Mouse (Mus musculus): ENCODE results near the gene Trpm8.

Trpm8 gene

DNA sequence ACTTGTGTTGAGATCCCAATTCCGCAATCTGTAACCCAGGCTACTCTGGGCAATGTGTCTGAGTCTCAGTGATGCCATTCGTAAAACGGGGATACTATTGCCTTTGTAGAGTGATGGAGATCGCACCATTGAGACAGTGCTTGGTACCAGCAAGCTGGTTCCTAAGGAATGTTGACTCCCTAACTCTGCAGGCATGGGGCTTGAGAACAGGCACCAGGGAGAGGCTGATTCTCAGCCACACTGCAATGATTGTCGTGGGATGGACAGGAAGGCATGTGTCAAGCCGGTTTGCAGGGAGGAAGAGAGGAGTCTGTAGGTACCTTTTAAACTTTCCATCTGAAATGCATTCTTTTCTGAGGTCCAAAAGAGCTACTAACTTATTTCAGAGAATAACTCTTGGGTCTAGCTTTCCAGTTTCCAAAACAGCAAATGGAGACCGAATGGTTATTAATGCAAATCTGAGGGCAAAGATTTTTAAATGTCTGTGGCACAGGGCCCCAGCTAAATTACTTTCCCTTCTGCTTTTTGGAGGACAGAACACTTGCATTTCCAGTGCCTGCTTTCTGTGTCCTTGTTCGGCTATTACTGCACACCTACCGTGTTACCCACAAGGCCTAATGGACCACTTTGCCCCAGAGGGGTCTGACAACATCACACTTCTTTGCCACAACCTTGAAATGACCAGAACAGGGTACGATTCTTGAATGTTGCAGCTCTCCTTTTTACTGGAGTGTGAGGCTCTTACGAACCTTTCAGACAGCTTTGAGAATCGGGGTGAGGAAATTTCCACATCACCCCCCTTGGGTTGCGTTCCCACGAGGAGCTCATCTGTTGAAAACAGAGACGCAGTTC lies 6.1 kb downstream of the Trpm8 start:
- no peak for TF ChIP-seq GATA4 (IDR thresholded peaks at IDR 0.05; ENCODE audit: insufficient replicate concordance, low read length)

DNA sequence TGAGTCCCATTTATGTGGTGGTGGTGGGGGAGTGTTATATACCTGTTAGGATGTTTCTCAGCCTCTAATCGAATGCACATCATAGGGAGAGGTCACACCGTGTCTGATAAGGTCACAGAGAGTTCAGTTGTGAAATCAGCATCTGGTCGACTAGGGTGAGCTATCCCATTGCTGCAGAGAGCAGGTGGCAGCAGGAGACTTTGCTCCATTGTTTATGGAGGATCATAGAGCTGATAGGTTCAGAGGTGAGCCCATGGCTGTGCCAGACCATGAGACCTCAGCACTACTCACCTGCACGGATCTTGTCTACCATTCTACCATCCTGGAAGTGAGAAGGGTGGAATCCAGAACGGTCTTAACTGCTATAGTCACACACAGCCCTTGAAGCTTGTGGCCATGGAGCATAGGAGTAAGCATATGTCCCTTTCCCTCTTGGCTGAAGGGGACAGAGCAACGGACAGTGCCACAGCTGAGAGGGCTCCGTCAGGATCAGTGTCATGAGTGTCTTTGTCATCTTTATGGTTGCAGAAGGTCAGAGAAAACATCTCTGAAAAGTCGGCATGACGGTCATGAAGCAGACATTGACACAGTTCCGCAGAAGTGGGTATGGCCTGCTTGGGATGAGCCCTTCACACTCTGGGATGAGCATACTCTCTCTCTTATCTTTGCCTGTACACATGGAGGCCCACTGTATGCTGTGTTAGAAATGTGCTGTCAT lies 6.9 kb downstream of the Trpm8 start:
- peak; percentile 53; the same call in 1 of the 2 replicates for TF ChIP-seq GATA4 (IDR thresholded peaks at IDR 0.05; ENCODE audit: insufficient replicate concordance, low read length)

DNA sequence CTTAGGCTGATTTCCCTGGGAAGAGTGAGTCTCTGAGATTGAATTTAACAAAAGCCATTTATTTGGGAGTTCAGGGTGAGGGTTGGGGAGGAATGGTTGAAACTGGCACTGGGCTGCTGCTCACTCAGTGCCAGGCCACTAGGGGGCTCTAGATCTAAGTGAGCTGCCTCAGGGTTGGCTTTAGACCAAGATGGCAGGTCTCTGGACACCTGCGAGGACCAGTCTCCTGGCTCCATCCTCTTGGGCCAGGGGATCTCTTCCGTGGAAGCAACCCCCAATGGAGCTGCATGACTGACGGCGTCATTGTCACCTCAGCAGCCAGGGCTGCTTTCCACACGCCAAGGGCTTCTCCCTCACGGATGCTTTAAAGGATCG lies 7.5 kb downstream of the Trpm8 start:
- peak; percentile 13; the same call in 1 of the 2 replicates for TF ChIP-seq GATA4 (IDR thresholded peaks at IDR 0.05; ENCODE audit: insufficient replicate concordance, low read length)

DNA sequence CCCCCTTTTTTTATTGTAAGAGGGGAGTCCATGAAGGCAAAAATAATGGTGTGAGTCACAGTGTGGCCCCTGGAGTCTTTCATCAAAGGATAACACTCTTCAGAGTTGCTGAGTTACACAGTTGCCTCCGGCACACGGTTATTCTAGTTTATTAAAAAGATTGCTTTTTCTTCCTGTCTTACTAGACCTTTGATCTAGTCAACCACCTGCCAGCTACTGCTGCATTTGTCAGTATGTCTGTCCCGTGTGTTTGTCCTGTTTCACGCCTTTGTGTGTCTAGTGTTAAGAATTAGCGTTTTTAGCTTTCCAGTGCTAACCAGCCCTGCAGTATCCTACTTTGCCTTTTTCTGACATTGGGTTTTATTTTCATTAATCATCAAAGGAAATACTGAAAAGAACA lies 8.2 kb downstream of the Trpm8 start:
- TF ChIP-seq GATA4 (IDR thresholded peaks at IDR 0.05; ENCODE audit: insufficient replicate concordance, low read length), result no peak

DNA sequence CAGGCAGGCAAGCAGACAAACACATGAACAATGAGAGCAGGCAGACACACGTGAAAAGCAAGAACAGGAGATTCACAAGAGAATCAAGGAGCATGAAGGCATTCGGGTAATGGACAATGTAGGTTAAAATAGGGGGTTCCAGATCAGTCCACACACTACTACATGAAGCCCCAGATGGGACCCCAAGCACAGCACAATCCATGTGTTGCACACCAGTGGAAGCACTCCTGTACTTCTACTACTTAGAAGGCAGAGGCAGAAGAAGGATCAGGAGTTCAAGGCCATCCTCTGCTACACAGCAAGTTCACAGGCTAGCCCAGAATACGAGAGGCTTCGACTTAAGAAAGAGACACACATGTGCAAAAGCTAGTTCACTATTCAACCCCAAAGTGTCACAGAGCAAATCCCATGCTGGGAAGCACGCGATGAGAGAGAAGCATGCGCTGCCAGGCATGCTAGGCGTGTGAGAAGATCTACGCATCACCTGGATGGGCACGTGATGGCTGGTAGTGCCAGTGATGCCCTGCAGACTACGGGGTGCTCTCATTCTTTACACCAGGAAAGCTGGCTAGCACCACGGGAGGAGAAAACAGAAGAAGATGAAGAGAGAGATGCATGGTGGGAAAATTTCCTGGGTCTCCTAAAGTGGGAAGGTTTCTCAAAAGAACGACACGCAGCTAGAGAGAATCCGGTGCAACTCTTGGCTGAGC lies 8.8 kb downstream of the Trpm8 start:
- TF ChIP-seq GATA4 (IDR thresholded peaks at IDR 0.05; ENCODE audit: insufficient replicate concordance, low read length), result no peak

DNA sequence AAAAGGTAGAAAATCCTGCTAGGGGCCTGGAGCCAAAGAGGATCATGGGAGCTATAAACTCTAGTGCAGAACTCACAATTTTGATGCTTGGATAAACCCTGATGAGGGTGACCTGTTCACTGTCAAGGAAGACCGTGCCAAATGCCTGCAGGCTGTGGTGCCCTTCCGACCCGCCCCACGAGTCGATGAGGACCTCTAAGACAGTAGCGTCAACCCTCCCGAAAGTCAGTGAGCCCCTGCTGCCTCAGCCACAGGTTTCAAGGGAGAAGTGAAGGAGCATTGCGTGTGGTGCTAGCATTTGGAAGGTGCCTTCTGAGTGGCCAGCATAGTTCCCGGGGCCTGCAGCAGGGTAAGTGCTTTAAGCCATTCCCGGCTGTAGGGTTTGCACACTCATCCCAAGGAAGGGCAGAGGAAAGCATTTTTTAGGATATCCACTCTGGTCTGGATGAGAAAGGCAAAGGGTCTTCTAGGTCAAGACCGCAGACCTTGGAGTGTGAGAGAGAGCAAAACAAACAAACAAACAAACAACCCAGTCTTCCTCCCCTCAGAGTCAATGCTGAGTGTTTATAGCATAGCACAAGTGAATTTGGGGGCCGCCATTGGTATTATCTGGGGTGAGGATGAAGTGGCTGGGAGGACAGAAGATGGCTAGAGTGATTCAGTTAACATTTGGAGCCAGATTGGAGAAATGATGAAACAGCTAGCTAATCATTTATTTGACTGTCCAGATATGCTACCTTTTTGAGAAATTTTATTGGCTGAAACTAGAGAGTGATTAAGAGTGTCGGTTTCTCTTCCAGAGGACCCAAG lies 9.6 kb downstream of the Trpm8 start:
- TF ChIP-seq GATA4 (IDR thresholded peaks at IDR 0.05; ENCODE audit: insufficient replicate concordance, low read length), result peak; percentile 69; the same call in 1 of the 2 replicates

DNA sequence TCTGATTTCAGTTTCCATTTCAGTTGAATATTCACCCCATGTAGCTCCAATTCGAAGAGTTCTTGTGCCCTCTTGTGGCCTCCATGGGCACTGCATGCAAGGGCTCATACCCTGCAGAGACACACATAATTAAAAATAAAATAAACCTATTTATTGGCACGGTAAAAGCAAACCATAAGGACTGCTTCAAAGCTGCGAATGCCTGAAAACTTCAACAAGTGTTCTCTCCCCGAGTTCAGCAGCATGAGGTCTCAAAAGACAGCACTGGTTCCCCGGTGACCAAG lies 10.2 kb downstream of the Trpm8 start:
- no peak for TF ChIP-seq GATA4 (IDR thresholded peaks at IDR 0.05; ENCODE audit: insufficient replicate concordance, low read length)

DNA sequence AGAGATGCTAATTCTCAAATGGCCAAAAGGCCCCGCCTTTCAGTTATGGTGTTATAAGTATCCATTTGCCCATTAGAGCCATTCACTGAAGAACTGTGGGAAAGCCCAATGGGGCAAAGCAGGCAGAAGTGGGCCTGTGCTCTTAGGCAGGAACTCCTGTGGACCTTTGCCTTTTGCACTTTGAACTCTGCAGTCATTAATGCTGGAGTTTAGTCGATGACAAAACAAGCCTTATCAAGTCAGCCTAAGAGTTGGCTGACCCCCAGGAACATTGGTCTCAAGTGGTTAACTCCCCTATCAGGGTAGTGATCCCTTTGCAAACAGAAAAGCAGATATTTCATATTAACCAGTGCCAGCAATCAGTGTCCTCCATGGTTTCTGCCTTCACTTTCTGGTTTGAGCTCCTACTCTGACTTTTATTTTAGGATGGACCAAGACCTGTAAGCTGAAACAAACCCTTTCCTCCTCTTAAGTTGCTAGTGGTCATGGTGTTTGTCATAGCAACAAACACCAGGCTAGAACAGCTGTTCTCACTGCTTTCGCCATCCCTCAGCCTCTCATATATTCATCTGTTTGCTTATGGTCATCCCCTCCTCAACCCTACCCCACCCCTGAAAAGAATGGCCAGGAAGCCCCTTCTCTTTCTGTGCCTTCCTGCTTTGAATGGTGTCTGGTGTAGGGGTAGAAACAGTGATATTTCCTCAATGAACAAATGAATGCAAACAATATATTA lies 10.8 kb downstream of the Trpm8 start:
- peak; percentile 100 for TF ChIP-seq GATA4 (IDR thresholded peaks at IDR 0.05; ENCODE audit: insufficient replicate concordance, low read length)

DNA sequence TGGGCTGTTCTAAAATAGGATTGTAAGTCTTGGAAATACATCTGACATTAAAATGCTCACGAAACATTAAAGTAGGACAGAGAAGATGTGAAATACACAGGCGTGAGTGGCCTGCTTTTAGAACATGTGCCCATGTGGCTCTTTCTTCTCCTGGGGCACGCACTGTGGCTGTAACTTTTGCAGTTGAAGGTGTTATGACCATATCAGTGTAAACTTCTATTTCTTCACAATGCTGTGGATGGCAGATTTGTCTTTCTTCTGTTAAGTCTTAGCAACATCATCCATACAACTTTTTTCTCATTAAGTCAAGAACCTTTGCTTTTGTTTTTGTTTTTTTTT lies 11.3 kb downstream of the Trpm8 start:
- TF ChIP-seq GATA4 (IDR thresholded peaks at IDR 0.05; ENCODE audit: insufficient replicate concordance, low read length), result no peak

DNA sequence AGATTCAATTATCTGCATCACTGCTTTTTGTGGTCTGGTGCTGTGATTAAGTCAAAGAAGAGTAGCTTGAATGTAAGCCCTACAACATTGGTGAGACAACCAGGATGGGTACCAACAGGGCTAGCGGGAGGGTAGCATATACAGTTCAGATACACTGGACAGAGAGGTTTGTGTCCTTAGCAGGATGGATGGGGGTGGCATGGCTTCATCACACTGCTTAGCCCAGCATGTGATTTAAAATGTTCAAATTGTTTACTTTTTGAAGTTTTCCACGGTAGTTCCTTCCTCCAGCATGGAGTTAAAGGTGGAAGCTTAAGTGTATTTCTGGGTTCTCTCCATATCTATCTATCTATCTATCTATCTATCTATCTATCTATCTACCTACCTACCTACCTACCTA lies 11.7 kb downstream of the Trpm8 start:
- TF ChIP-seq GATA4 (IDR thresholded peaks at IDR 0.05; ENCODE audit: insufficient replicate concordance, low read length), result no peak

DNA sequence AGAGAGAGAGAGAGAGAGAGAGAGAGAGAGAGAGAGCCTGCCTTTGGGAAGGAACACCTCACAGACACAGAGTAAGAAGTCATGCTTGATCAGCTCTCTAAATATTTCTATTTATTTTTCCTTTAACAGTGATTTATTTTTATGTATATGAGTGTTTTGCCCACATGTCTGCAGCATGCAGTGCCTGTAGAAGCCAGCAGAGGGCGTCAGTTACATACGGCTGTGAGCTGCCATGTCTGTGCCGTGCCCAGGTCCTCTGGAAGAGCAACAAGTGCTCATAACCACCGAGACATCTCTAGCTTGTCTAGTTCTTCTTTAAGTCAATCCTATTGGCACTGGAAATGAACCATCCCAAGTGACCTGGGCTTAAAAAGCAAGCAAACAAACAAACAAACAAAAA lies 12.5 kb downstream of the Trpm8 start:
- no peak for TF ChIP-seq GATA4 (IDR thresholded peaks at IDR 0.05; ENCODE audit: insufficient replicate concordance, low read length)

DNA sequence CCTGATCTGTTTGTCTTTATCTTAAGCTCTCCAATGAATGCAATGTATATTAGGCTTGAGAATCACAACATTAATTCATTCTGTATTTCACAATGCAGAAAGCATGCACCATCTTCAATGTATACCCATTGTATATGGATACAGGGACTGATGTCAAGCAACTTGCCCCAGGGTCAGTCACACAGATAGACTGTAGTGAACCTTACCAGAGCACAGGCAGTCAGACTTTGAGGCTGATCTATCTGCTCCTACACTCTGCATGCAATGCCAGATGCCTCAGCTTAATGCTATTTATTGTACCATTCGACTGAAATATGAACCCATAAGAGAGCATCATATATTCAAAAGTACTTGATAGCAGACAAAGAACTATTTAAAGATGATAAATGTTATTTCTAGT lies 13.1 kb downstream of the Trpm8 start:
- TF ChIP-seq GATA4 (IDR thresholded peaks at IDR 0.05; ENCODE audit: insufficient replicate concordance, low read length), result no peak

DNA sequence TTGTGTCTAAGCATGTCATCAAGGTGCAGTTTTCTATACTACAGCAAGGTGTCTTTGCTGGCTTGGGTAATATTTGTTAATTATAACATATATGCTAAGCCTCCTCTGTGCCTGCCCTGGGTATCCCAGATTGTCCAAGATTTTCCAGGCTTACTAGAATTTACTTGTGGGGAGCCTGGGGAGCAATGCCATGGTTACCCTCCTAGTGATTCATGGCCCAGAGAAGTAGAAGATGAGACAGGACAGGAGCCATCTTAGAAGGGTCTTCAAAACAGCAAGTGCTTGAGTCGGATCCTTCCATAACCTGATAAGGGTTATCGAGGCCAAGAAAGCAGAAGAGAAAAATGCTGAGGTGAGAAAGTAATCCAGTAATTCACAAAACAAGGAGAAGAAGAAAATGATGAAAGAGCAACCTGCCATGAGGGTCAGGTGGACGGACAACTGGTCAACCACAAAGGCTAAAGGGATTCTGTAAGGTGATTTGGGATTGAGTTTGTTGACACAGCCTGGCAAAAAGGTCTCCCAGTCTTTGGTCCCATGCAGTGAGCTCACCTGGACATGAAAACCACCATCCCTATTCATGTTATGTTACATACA lies 14.0 kb downstream of the Trpm8 start:
- no peak for TF ChIP-seq GATA4 (IDR thresholded peaks at IDR 0.05; ENCODE audit: insufficient replicate concordance, low read length)

DNA sequence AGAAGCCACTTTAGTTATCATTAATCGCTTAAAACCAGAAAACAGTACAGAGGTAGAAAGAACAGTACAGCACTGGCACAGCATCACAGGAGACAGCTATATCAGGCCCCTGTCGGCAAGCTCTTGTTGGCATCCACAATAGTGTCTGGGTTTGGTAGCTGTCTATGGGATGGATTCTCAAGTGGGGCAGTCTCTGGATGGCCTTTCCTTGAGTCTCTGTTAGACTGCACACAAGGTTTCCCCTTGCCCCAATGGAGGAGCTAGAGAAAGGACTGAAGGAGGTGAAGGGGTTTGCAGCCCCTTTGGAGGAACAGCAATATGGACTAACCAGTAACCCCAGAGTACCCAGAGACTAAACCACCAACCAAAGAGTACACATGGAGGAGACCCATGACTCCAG lies 14.6 kb downstream of the Trpm8 start:
- no peak for TF ChIP-seq GATA4 (IDR thresholded peaks at IDR 0.05; ENCODE audit: insufficient replicate concordance, low read length)
